8 mouse cellular contexts compared by ENCODE assay signal in the genomic region with DNA sequence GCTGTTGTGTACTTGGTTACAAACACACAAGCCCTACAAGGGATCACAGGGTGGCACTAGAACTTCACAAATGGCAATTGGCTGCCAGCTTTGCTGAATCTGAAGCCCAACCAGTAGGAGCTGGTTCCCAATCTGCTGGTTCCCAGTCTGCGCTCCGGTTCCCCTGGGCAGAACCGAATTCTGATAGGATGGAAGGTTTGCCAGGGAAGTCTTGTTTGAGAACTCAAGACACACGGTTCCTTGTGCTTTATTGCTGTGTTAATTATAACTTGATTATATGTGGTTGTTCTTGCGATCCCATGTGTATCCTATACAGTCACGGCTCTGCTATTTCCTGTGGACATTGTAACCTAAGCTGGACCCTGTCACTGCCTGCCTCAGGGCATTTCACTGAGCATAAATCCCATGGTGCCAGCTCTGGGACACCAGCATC. TPM values are rescaled to one million over a fixed set of nuclear protein-coding genes. Genes with fewer than 3 reads are reported as not detected.
DNase-seq lines count a peak whose midpoint lies in the region; ATAC-seq and TF ChIP-seq lines count a peak whose summit lies in the region.

No protein-coding gene starts in this region.

- H3K4me1 ChIP-seq in heart, embryonic 12.5 days (replicated peaks): no peaks in the 10 kb centered on the region

- H3K9ac ChIP-seq in heart, embryonic 12.5 days: no peak overlapping the region

- no peak overlapping the region for H3K4me2 ChIP-seq in heart, embryonic 12.5 days

- WGBS in heart, embryonic 12.5 days: 67% methylated on average over 6 of the region's 6 CpGs

- peak; percentile 19 for DNase-seq in heart, adult 8-10 months (ENCODE audit: low spot score)
- DNase-seq in MN1 (ENCODE audit: low spot score): peak; percentile 11
- peak; percentile 55 for DNase-seq in forelimb bud, embryonic 11.5 days (ENCODE audit: low read depth, low spot score)
- peak; percentile 45 to 47 for DNase-seq in layer of hippocampus, adult 2 months (ENCODE audit: low spot score in 2 of 2)
- no peak for DNase-seq in thymus, postnatal 36 days
- no peak for DNase-seq in spleen, postnatal 4 days (ENCODE audit: low spot score in 2 of 2)

- no peak overlapping the region for H3K27ac ChIP-seq in heart, embryonic 12.5 days (ENCODE audit: poor library complexity, severe bottlenecking)
- H3K27ac ChIP-seq in layer of hippocampus, adult 2 months: no peak overlapping the region

- TF ChIP-seq CTCF in layer of hippocampus, adult 2 months (conservative IDR thresholded peaks at IDR 0.05): peak; percentile 80

- H3K9me3 ChIP-seq in heart, embryonic 12.5 days (replicated peaks): no peaks in the 10 kb centered on the region

- H3K27me3 ChIP-seq in heart, embryonic 12.5 days (replicated peaks): no peaks in the 10 kb centered on the region

- H3K4me3 ChIP-seq in heart, embryonic 12.5 days: no peak overlapping the region
- H3K4me3 ChIP-seq in layer of hippocampus, adult 2 months: no peak overlapping the region

- H3K36me3 ChIP-seq in heart, embryonic 12.5 days: no peaks in the 10 kb centered on the region

- no peak for ATAC-seq in heart, embryonic 12.5 days (ENCODE audit: insufficient number of reproducible peaks, low FRiP score)
- no peak for ATAC-seq in inflammation-experienced regulatory T-cells, adult 6 months

RNA-seq across cellular contexts. Expression of a gene that starts 37.6 kb away (rescaled TPM):
- 1 to 10 TPM in 1 of 4 experiments, under 1 TPM in 2, not detected in 1; 0.12 to 2.0 (median 0.22) TPM for total RNA-seq in heart, adult 8-10 months (2022)
- polyA plus RNA-seq in heart, embryonic 12.5 days (2016; fragmentation: Nextera tagmentation; extraction: Ambion mirVana): not detected in 2 replicates
- total RNA-seq in layer of hippocampus, adult 2 months (2021): not detected
- under 1 TPM in 2 of 3 experiments, not detected in 1; 0.28 to 0.30 TPM for polyA plus RNA-seq in inflammation-experienced regulatory T-cells, adult 6 months (2017; shearing (Covaris generic))

RNA-seq across cellular contexts. Expression of a gene that starts 52.1 kb away (rescaled TPM):
- total RNA-seq in heart, adult 8-10 months (2022): under 1 TPM; 0.31 to 0.52 (median 0.42) TPM
- polyA plus RNA-seq in heart, embryonic 12.5 days (2016; fragmentation: Nextera tagmentation; extraction: Ambion mirVana): 0.11 and 0.22 TPM in 2 replicates
- 1 to 10 TPM in 1 of 2 experiments, under 1 TPM in 1; 0.69 to 1.0 TPM for total RNA-seq in layer of hippocampus, adult 2 months (2021)
- not detected for polyA plus RNA-seq in inflammation-experienced regulatory T-cells, adult 6 months (2017; shearing (Covaris generic))

Comparison
In these comparisons a context has a peak if more than half of its experiments do, and no peak if none do; other contexts are left out.
1. DNase-seq: peak in heart, adult 8-10 months (single experiment), MN1 (single experiment), forelimb bud, embryonic 11.5 days (single experiment) and layer of hippocampus, adult 2 months (2 of 2); none in thymus, postnatal 36 days (0 of 2) and spleen, postnatal 4 days (0 of 2).